Mouse (Mus musculus): ENCODE measurements at regions not wholly inside any gene's neighbourhood (a gene's known extent, or its start where the extent isn't known, plus 50 kb on each side); places are given as distances from the start of the nearest gene placed in this dataset.

DNA sequence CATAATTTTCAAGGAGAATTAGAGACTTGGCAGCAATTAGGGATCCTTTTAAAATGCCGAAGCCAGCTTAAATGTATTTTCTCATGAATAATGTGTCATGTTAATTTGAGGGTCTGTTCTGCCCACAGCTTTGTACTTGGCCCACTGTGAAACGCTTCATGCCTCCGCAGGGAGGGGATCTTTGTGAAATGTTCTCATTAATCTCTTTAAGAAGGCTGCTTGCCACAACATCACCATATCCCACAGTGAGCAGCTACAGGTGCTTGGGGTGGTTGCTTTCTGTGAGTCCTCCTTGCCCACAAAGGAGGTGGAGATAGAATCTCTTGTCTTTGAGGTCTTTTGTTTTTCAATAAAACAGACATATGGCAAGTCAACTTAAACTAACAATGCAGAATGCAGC, 159.3 kb upstream of the Got2 start:
- TF ChIP-seq E2F4 (IDR thresholded peaks at IDR 0.05; ENCODE audit: insufficient replicate concordance, low read depth, low read length) (no peak), MEF2A (IDR thresholded peaks at IDR 0.05; ENCODE audit: borderline replicate concordance, low read depth, low read length) (no peak), EP300 (IDR thresholded peaks at IDR 0.05; ENCODE audit: low read length) (no peak), CTCF (conservative IDR thresholded peaks at IDR 0.05 in 1 of 2, IDR thresholded peaks at IDR 0.05 in 1 of 2; ENCODE audit: low read depth in 2 of 2, low read length in 2 of 2) (no peak), BHLHE40 (IDR thresholded peaks at IDR 0.05; ENCODE audit: low read depth, low read length) (no peak), HCFC1 (IDR thresholded peaks at IDR 0.05; ENCODE audit: low read depth, low read length) (no peak), ELF1 (IDR thresholded peaks at IDR 0.05; ENCODE audit: low read depth, low read length) (no peak), POLR2A (IDR thresholded peaks at IDR 0.05; ENCODE audit: low read depth, low read length) (no peak), GABPA (IDR thresholded peaks at IDR 0.05; ENCODE audit: insufficient replicate concordance, low read depth, low read length) (no peak), CHD1 (IDR thresholded peaks at IDR 0.05; ENCODE audit: low read depth, low read length) (no peak), UBTF (IDR thresholded peaks at IDR 0.05; ENCODE audit: low read depth, low read length) (no peak)

Data from CH12.LX (cell line).